Mouse (Mus musculus) C2C12 (cell line): Measurements from ENCODE around the gene Vmn1r5.

Experiments used
- CEBPB ChIP-seq: IDR thresholded peaks from one replicate; pipeline ENCODE4 v1.6.1; 2011; ENCODE audit warnings: low read depth, mild to moderate bottlenecking, control low read depth, moderate library complexity
- CTCF ChIP-seq: IDR thresholded peaks from one replicate; pipeline ENCODE4 v1.5.1; 2011; ENCODE audit not compliant: control insufficient read depth, insufficient read depth, insufficient read length
- MAX ChIP-seq: IDR thresholded peaks from one replicate; pipeline ENCODE4 v1.6.1; 2011; ENCODE audit warnings: mild to moderate bottlenecking, control low read depth
- MYOG ChIP-seq: IDR thresholded peaks from one replicate; pipeline ENCODE4 v1.6.1; 2011; ENCODE audit not compliant: control insufficient read depth, insufficient read length; ENCODE audit errors: extremely low read depth
- USF1 ChIP-seq: IDR thresholded peaks from one replicate; pipeline ENCODE4 v1.6.1; 2011; ENCODE audit warnings: low read depth, mild to moderate bottlenecking, control low read depth, moderate library complexity

DNA sequence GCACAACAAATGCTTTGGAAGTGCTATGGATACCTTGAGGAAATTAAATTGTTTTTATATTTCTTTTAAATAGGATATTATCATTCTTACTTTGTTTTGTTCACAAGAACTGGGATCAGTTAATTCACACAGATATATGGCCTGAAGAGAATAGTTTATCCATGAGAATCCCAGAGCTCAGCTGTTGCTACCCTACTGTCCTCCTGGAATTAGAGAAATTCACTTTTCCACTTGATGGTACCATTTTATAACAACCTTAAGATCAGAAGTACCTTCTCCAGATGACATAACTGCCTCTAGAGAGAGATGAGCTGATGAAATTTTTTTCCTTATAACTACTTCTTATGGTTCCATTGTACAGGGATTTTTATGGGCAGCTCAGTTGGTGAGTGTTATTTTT is 61.9 kb downstream of the Vmn1r5 start, which contains the start of gene Vmn1r8:
- no peak for TF ChIP-seq MYOG
- TF ChIP-seq CTCF, result no peak
- no peak for TF ChIP-seq MAX
- no peak for TF ChIP-seq USF1
- no peak for TF ChIP-seq CEBPB
